Mouse (Mus musculus) lung, embryonic 16.5 days (tissue): Measurements from ENCODE around the gene Crtac1. TPM values are rescaled to one million over a fixed set of nuclear protein-coding genes. Genes with fewer than 3 reads are reported as not detected.

ENCODE experiments used
- ATAC-seq: fragments of 200-750 bp; cut with Nextera tagmentation; 2 replicates; pipeline ENCODE4 v1.8.0; 2017; ENCODE audit warnings: low read depth, mild to moderate bottlenecking, moderate library complexity
- H3K27ac ChIP-seq: fragments of 300-500 bp; sonication (generic); 2 replicates; pipeline ENCODE4 v1.5.1; 2014; ENCODE audit warnings: mild to moderate bottlenecking, control low read depth, low read length
- H3K27me3 ChIP-seq: fragments of 300-500 bp; sonication (generic); 2 replicates; pipeline ENCODE4 v1.6.1; 2014; ENCODE audit warnings: low read depth, low read length, mixed read lengths; ENCODE audit not compliant: control insufficient read depth, insufficient read depth
- H3K36me3 ChIP-seq: fragments of 300-500 bp; sonication (generic); 2 replicates; pipeline ENCODE4 v1.6.1; 2014; ENCODE audit warnings: low read length; ENCODE audit not compliant: control insufficient read depth, insufficient read depth
- H3K4me1 ChIP-seq: fragments of 300-500 bp; sonication (generic); replicated peaks from 2 replicates; pipeline ENCODE4 v1.6.1; 2014; ENCODE audit warnings: low read length, mixed read lengths; ENCODE audit not compliant: control insufficient read depth, insufficient read depth
- H3K4me2 ChIP-seq: fragments of 300-500 bp; sonication (generic); 2 replicates; pipeline ENCODE4 v1.6.1; 2014; ENCODE audit warnings: low read depth, low read length, control low read depth
- H3K4me3 ChIP-seq: fragments of 300-500 bp; sonication (generic); 2 replicates; pipeline ENCODE4 v1.5.1; 2014; ENCODE audit warnings: mild to moderate bottlenecking, low read length, control low read depth
- H3K9ac ChIP-seq: fragments of 300-500 bp; sonication (generic); 2 replicates; pipeline ENCODE4 v1.6.1; 2014; ENCODE audit warnings: low read length, control low read depth
- H3K9me3 ChIP-seq: fragments of 300-500 bp; sonication (generic); 2 replicates; pipeline ENCODE4 v1.6.1; 2016; ENCODE audit warnings: low read length; ENCODE audit not compliant: control insufficient read depth
- WGBS: fragments of 180-500 bp; shearing (Covaris S2); extraction: QIAGEN DNeasy Blood & Tissue Kit; methylation state at CpG from one replicate; pipeline ENCODE4 v1.1.7; 2014; 5-methylcytosine and 5-hydroxymethylcytosine counted together
- polyA plus RNA-seq: library from polyadenylated mRNA; unstranded; fragments of >200 nt; fragmentation: Nextera tagmentation; extraction: Ambion mirVana; gene quantifications from 2 replicates; pipeline ENCODE4 v1.2.1, GENCODE M21; 2015

Crtac1 gene
- polyA plus RNA-seq, 1 experiment from 2014 or later = 1.0 TPM

- Histone ChIP-seq H3K4me2 (no peak overlapping the region), H3K27ac (no peak overlapping the region), H3K36me3 (no peaks in the 10 kb centered on the region), H3K4me3 (no peak overlapping the region), H3K4me1 (no peaks in the 10 kb centered on the region), H3K27me3 (no peaks in the 10 kb centered on the region), H3K9me3 (no peaks in the 10 kb centered on the region), H3K9ac (no peak overlapping the region)
- WGBS = 41% methylated on average over 4 of the region's 4 CpGs
- no peak for ATAC-seq
Observed at GRCm38 (mm10) chr19:42288361-42288760, 143.2 kb downstream of the Crtac1 start.

GRCm38 (mm10) chr19:42284178-42284577, 147.4 kb downstream of the Crtac1 start:
- no peaks in the 10 kb centered on the region for H3K4me1 ChIP-seq
- H3K27ac ChIP-seq = no peak overlapping the region
- no peak for ATAC-seq
- no peak overlapping the region for H3K9ac ChIP-seq
- no peaks in the 10 kb centered on the region for H3K27me3 ChIP-seq
- H3K9me3 ChIP-seq = no peaks in the 10 kb centered on the region
- 46% methylated on average over 8 of the region's 8 CpGs for WGBS
- H3K36me3 ChIP-seq = no peaks in the 10 kb centered on the region
- H3K4me2 ChIP-seq = no peak overlapping the region
- H3K4me3 ChIP-seq = no peak overlapping the region

- no peak overlapping the region for H3K4me2 ChIP-seq
- no peak overlapping the region for H3K4me3 ChIP-seq
- no peaks in the 10 kb centered on the region for H3K4me1 ChIP-seq
- no peak overlapping the region for H3K27ac ChIP-seq
- no peak for ATAC-seq
- no peaks in the 10 kb centered on the region for H3K36me3 ChIP-seq
- H3K27me3 ChIP-seq = no peaks in the 10 kb centered on the region
- H3K9me3 ChIP-seq = no peaks in the 10 kb centered on the region
- H3K9ac ChIP-seq = no peak overlapping the region
- 55% methylated on average over 3 of the region's 3 CpGs for WGBS
Observed at GRCm38 (mm10) chr19:42279611-42280010, 152.0 kb downstream of the Crtac1 start.

GRCm38 (mm10) chr19:42278461-42278860, 153.1 kb downstream of the Crtac1 start:
- no peaks in the 10 kb centered on the region for H3K4me1 ChIP-seq
- H3K4me3 ChIP-seq = no peak overlapping the region
- no peak for ATAC-seq
- 66% methylated on average over 5 of the region's 5 CpGs for WGBS
- H3K9me3 ChIP-seq = no peaks in the 10 kb centered on the region
- no peaks in the 10 kb centered on the region for H3K27me3 ChIP-seq
- H3K36me3 ChIP-seq = no peaks in the 10 kb centered on the region
- no peak overlapping the region for H3K4me2 ChIP-seq
- no peak overlapping the region for H3K9ac ChIP-seq
- H3K27ac ChIP-seq = no peak overlapping the region

- 76% methylated on average over 6 of the region's 6 CpGs for WGBS
Observed at GRCm38 (mm10) chr19:42277288-42277687, 154.3 kb downstream of the Crtac1 start.

GRCm38 (mm10) chr19:42272003-42272963, 159.3 kb downstream of the Crtac1 start:
- 37% methylated on average over 14 of the region's 14 CpGs for WGBS
- Histone ChIP-seq H3K9ac (no peak overlapping the region), H3K4me3 (no peak overlapping the region), H3K4me2 (no peak overlapping the region), H3K27me3 (peaks cover 2% of the 10 kb centered on the region; the same call in 1 of the 2 replicates), H3K4me1 (no peaks in the 10 kb centered on the region), H3K27ac (no peak overlapping the region), H3K36me3 (no peaks in the 10 kb centered on the region), H3K9me3 (no peaks in the 10 kb centered on the region)
- no peak for ATAC-seq

More at GRCm38 (mm10) chr19:42277288-42277687, 154.3 kb downstream of the Crtac1 start:
- ATAC-seq = no peak
- H3K9ac ChIP-seq = no peak overlapping the region
- no peaks in the 10 kb centered on the region for H3K27me3 ChIP-seq
- H3K4me2 ChIP-seq = no peak overlapping the region
- no peak overlapping the region for H3K27ac ChIP-seq
- no peak overlapping the region for H3K4me3 ChIP-seq
- H3K9me3 ChIP-seq = no peaks in the 10 kb centered on the region
- no peaks in the 10 kb centered on the region for H3K36me3 ChIP-seq
- H3K4me1 ChIP-seq = no peaks in the 10 kb centered on the region

GRCm38 (mm10) chr19:42271182-42271581, 160.4 kb downstream of the Crtac1 start:
- H3K27ac ChIP-seq = no peak overlapping the region
- no peak overlapping the region for H3K4me3 ChIP-seq
- 81% methylated on average over 7 of the region's 7 CpGs for WGBS
- peaks cover 2% of the 10 kb centered on the region; the same call in 1 of the 2 replicates for H3K27me3 ChIP-seq
- no peaks in the 10 kb centered on the region for H3K9me3 ChIP-seq
- no peak overlapping the region for H3K4me2 ChIP-seq
- no peak for ATAC-seq
- no peaks in the 10 kb centered on the region for H3K4me1 ChIP-seq
- H3K9ac ChIP-seq = no peak overlapping the region
- no peaks in the 10 kb centered on the region for H3K36me3 ChIP-seq

- 62% methylated on average over 6 of the region's 6 CpGs for WGBS
- H3K4me2 ChIP-seq = no peak overlapping the region
- no peak overlapping the region for H3K9ac ChIP-seq
- no peaks in the 10 kb centered on the region for H3K4me1 ChIP-seq
- H3K27ac ChIP-seq = no peak overlapping the region
- no peaks in the 10 kb centered on the region for H3K9me3 ChIP-seq
- no peak for ATAC-seq
- H3K27me3 ChIP-seq = peaks cover 2% of the 10 kb centered on the region; the same call in 1 of the 2 replicates
- H3K36me3 ChIP-seq = no peaks in the 10 kb centered on the region
- no peak overlapping the region for H3K4me3 ChIP-seq
Observed at GRCm38 (mm10) chr19:42270119-42270518, 161.5 kb downstream of the Crtac1 start.

GRCm38 (mm10) chr19:42268337-42268736, 163.2 kb downstream of the Crtac1 start:
- H3K27ac ChIP-seq = no peak overlapping the region
- no peaks in the 10 kb centered on the region for H3K4me1 ChIP-seq
- H3K36me3 ChIP-seq = no peaks in the 10 kb centered on the region
- no peak overlapping the region for H3K9ac ChIP-seq
- 0 out of 2 replicates have a peak overlapping the region, but pooled peaks have one; percentile 7 for H3K4me2 ChIP-seq
- H3K9me3 ChIP-seq = no peaks in the 10 kb centered on the region
- WGBS = 2% methylated on average over 19 of the region's 19 CpGs
- peaks cover 2% of the 10 kb centered on the region; the same call in 1 of the 2 replicates for H3K27me3 ChIP-seq
- no peak overlapping the region for H3K4me3 ChIP-seq
- ATAC-seq = no peak
